Mouse (Mus musculus) hindbrain, embryonic 15.5 days (tissue): ENCODE measurements at regions not wholly inside any gene's neighbourhood (a gene's known extent, or its start where the extent isn't known, plus 50 kb on each side); places are given as distances from the start of the nearest gene placed in this dataset.
A peak's percentile ranks its signal among the peaks of the same experiment; 100 is the strongest.

Experiments used
- ATAC-seq: fragments of 200-750 bp; cut with Nextera tagmentation; 2 replicates; pipeline ENCODE4 v1.8.0; 2017; ENCODE audit warnings: low read depth, moderate number of reproducible peaks, moderate TSS enrichment; ENCODE audit not compliant: low FRiP score
- H3K27ac ChIP-seq: fragments of 300-500 bp; sonication (generic); replicated peaks from 2 replicates; pipeline ENCODE4 v1.5.1; 2015; ENCODE audit warnings: mild to moderate bottlenecking, inconsistent platforms
- H3K27me3 ChIP-seq: fragments of 300-500 bp; sonication (generic); 2 replicates; pipeline ENCODE4 v1.6.1; 2015; ENCODE audit warnings: control low read depth, inconsistent platforms
- H3K36me3 ChIP-seq: fragments of 300-500 bp; sonication (generic); 2 replicates; pipeline ENCODE4 v1.6.1; 2015; ENCODE audit warnings: control low read depth, inconsistent platforms
- H3K4me1 ChIP-seq: fragments of 300-500 bp; sonication (generic); replicated peaks from 2 replicates; pipeline ENCODE4 v1.6.1; 2015; ENCODE audit warnings: control low read depth, inconsistent platforms
- H3K4me2 ChIP-seq: fragments of 300-500 bp; sonication (generic); 2 replicates; pipeline ENCODE4 v1.6.1; 2015; ENCODE audit warnings: moderate library complexity, mild to moderate bottlenecking, inconsistent platforms
- H3K4me3 ChIP-seq: fragments of 300-500 bp; sonication (generic); 2 replicates; pipeline ENCODE4 v1.5.1; 2015; ENCODE audit warnings: mild to moderate bottlenecking, inconsistent platforms
- H3K9ac ChIP-seq: fragments of 300-500 bp; sonication (generic); 2 replicates; pipeline ENCODE4 v1.6.1; 2015; ENCODE audit warnings: inconsistent platforms
- H3K9me3 ChIP-seq: fragments of 300-500 bp; sonication (generic); 2 replicates; pipeline ENCODE4 v1.6.1; 2016; ENCODE audit warnings: control low read depth, inconsistent platforms
- WGBS: fragments of 180-500 bp; shearing (Covaris S2); methylation state at CpG from one replicate; pipeline ENCODE4 v1.1.7; 2015; 5-methylcytosine and 5-hydroxymethylcytosine counted together

- Histone ChIP-seq H3K4me2 (no peak overlapping the region), H3K36me3 (no peaks in the 10 kb centered on the region), H3K27ac (no peak overlapping the region), H3K4me1 (0 out of 2 replicates have a peak, but pooled peaks cover 4% of the 10 kb centered on the region), H3K9me3 (no peaks in the 10 kb centered on the region), H3K4me3 (no peak overlapping the region), H3K9ac (no peak overlapping the region), H3K27me3 (no peaks in the 10 kb centered on the region)
- WGBS = 29% methylated on average over 3 of the region's 3 CpGs
- ATAC-seq = no peak
Observed at GRCm38 (mm10) chr16:62468846-62469245, 317.8 kb downstream of the Nsun3 start.

GRCm38 (mm10) chr16:62459949-62460551, 326.6 kb downstream of the Nsun3 start:
- WGBS = 50% methylated on average over 4 of the region's 4 CpGs
- Histone ChIP-seq H3K36me3 (no peaks in the 10 kb centered on the region), H3K9ac (no peak overlapping the region), H3K9me3 (no peaks in the 10 kb centered on the region), H3K27me3 (no peaks in the 10 kb centered on the region), H3K27ac (no peak overlapping the region), H3K4me3 (no peak overlapping the region), H3K4me2 (no peak overlapping the region), H3K4me1 (peaks cover 5% of the 10 kb centered on the region; the same call in 1 of the 2 replicates)
- no peak for ATAC-seq

GRCm38 (mm10) chr16:62449735-62450134, 336.9 kb downstream of the Nsun3 start:
- no peaks in the 10 kb centered on the region for H3K27me3 ChIP-seq
- no peak overlapping the region for H3K9ac ChIP-seq
- no peak overlapping the region for H3K4me3 ChIP-seq
- H3K27ac ChIP-seq = no peak overlapping the region
- 94% methylated on average over 3 of the region's 3 CpGs for WGBS
- no peaks in the 10 kb centered on the region for H3K36me3 ChIP-seq
- H3K4me1 ChIP-seq = no peaks in the 10 kb centered on the region
- H3K4me2 ChIP-seq = no peak overlapping the region
- no peak for ATAC-seq
- H3K9me3 ChIP-seq = no peaks in the 10 kb centered on the region

- no peak overlapping the region for H3K4me2 ChIP-seq
- no peaks in the 10 kb centered on the region for H3K36me3 ChIP-seq
- H3K4me1 ChIP-seq = no peaks in the 10 kb centered on the region
- no peaks in the 10 kb centered on the region for H3K9me3 ChIP-seq
- no peak overlapping the region for H3K27ac ChIP-seq
- H3K27me3 ChIP-seq = no peaks in the 10 kb centered on the region
- H3K4me3 ChIP-seq = no peak overlapping the region
- no peak for ATAC-seq
- H3K9ac ChIP-seq = no peak overlapping the region
- WGBS = 62% methylated on average over 3 of the region's 3 CpGs
Observed at GRCm38 (mm10) chr16:62447380-62447779, 339.2 kb downstream of the Nsun3 start.

- no peaks in the 10 kb centered on the region for H3K4me1 ChIP-seq
- no peak for ATAC-seq
- no peak overlapping the region for H3K4me3 ChIP-seq
- no peak overlapping the region for H3K27ac ChIP-seq
- no peaks in the 10 kb centered on the region for H3K27me3 ChIP-seq
- H3K9ac ChIP-seq = no peak overlapping the region
- H3K4me2 ChIP-seq = no peak overlapping the region
- no peaks in the 10 kb centered on the region for H3K9me3 ChIP-seq
- no peaks in the 10 kb centered on the region for H3K36me3 ChIP-seq
- WGBS = 84% methylated on average over 4 of the region's 4 CpGs
Observed at GRCm38 (mm10) chr16:62441197-62441596, 345.4 kb downstream of the Nsun3 start.

- no peak for ATAC-seq
- Histone ChIP-seq H3K9me3 (no peaks in the 10 kb centered on the region), H3K27me3 (no peaks in the 10 kb centered on the region), H3K36me3 (no peaks in the 10 kb centered on the region), H3K4me2 (no peak overlapping the region), H3K27ac (no peak overlapping the region), H3K4me3 (no peak overlapping the region), H3K9ac (no peak overlapping the region), H3K4me1 (no peaks in the 10 kb centered on the region)
- WGBS = 77% methylated on average over 2 of the region's 2 CpGs
Observed at GRCm38 (mm10) chr16:62433125-62433524, 353.5 kb downstream of the Nsun3 start.

GRCm38 (mm10) chr16:62414485-62414884, 372.1 kb downstream of the Nsun3 start:
- Histone ChIP-seq H3K4me1 (no peaks in the 10 kb centered on the region), H3K27me3 (no peaks in the 10 kb centered on the region), H3K36me3 (no peaks in the 10 kb centered on the region), H3K9me3 (no peaks in the 10 kb centered on the region), H3K4me3 (no peak overlapping the region), H3K27ac (no peak overlapping the region), H3K4me2 (no peak overlapping the region), H3K9ac (no peak overlapping the region)
- 32% methylated on average over 1 of the region's 1 CpGs for WGBS
- ATAC-seq = no peak

- no peaks in the 10 kb centered on the region for H3K9me3 ChIP-seq
- peaks cover 5% of the 10 kb centered on the region; the same call in 1 of the 2 replicates for H3K4me1 ChIP-seq
- H3K27me3 ChIP-seq = no peaks in the 10 kb centered on the region
- no peak overlapping the region for H3K4me2 ChIP-seq
- H3K36me3 ChIP-seq = no peaks in the 10 kb centered on the region
- no peak overlapping the region for H3K4me3 ChIP-seq
- no peak overlapping the region for H3K9ac ChIP-seq
- peak; percentile 42; the same call in 1 of the 2 replicates for ATAC-seq
- H3K27ac ChIP-seq = no peak overlapping the region
- 67% methylated on average over 3 of the region's 3 CpGs for WGBS
Observed at GRCm38 (mm10) chr16:62407526-62408165, 379.0 kb downstream of the Nsun3 start.

GRCm38 (mm10) chr16:62406458-62406857, 380.2 kb downstream of the Nsun3 start:
- Histone ChIP-seq H3K4me2 (no peak overlapping the region), H3K4me1 (peaks cover 5% of the 10 kb centered on the region; the same call in 1 of the 2 replicates), H3K27me3 (no peaks in the 10 kb centered on the region), H3K9me3 (no peaks in the 10 kb centered on the region), H3K27ac (no peak overlapping the region), H3K4me3 (no peak overlapping the region), H3K36me3 (no peaks in the 10 kb centered on the region), H3K9ac (no peak overlapping the region)
- 55% methylated on average over 2 of the region's 2 CpGs for WGBS
- ATAC-seq = no peak

GRCm38 (mm10) chr16:62357279-62357678, 429.3 kb downstream of the Nsun3 start:
- H3K9me3 ChIP-seq = no peaks in the 10 kb centered on the region
- no peak overlapping the region for H3K9ac ChIP-seq
- ATAC-seq = no peak
- H3K4me1 ChIP-seq = peaks cover 5% of the 10 kb centered on the region; the same call in 1 of the 2 replicates
- no peaks in the 10 kb centered on the region for H3K36me3 ChIP-seq
- H3K4me2 ChIP-seq = no peak overlapping the region
- H3K27ac ChIP-seq = no peak overlapping the region
- no peaks in the 10 kb centered on the region for H3K27me3 ChIP-seq
- H3K4me3 ChIP-seq = no peak overlapping the region

GRCm38 (mm10) chr16:62356349-62356748, 430.3 kb downstream of the Nsun3 start:
- no peak overlapping the region for H3K4me3 ChIP-seq
- 0 out of 2 replicates have a peak, but pooled peaks have one; percentile 38 for ATAC-seq
- peak overlapping the region; percentile 44; the same call in 1 of the 2 replicates for H3K4me2 ChIP-seq
- H3K27me3 ChIP-seq = no peaks in the 10 kb centered on the region
- H3K4me1 ChIP-seq = peaks cover 5% of the 10 kb centered on the region; the same call in 1 of the 2 replicates
- H3K9ac ChIP-seq = no peak overlapping the region
- no peaks in the 10 kb centered on the region for H3K36me3 ChIP-seq
- no peaks in the 10 kb centered on the region for H3K9me3 ChIP-seq
- H3K27ac ChIP-seq = no peak overlapping the region; the same call in 1 of the 2 replicates
- WGBS = 49% methylated on average over 3 of the region's 3 CpGs

- Histone ChIP-seq H3K36me3 (no peaks in the 10 kb centered on the region), H3K27me3 (no peaks in the 10 kb centered on the region), H3K9me3 (no peaks in the 10 kb centered on the region), H3K9ac (no peak overlapping the region; the same call in 1 of the 2 replicates), H3K27ac (peak overlapping the region; percentile 61), H3K4me2 (peak overlapping the region; percentile 44), H3K4me3 (0 out of 2 replicates have a peak overlapping the region, but pooled peaks have one; percentile 14), H3K4me1 (peaks cover 5% of the 10 kb centered on the region; the same call in 1 of the 2 replicates)
- peak; percentile 85 for ATAC-seq
- WGBS = 14% methylated on average over 8 of the region's 8 CpGs
Observed at GRCm38 (mm10) chr16:62355830-62356270, 430.8 kb downstream of the Nsun3 start.
